Mouse (Mus musculus) erythroblast, embryonic 14.5 days (primary cell): ENCODE results near the gene Mbtd1. TPM values are rescaled to one million over a fixed set of nuclear protein-coding genes. Genes with fewer than 3 reads are reported as not detected.
"Not testable (repeated sequence)": the region's sequence is repeated elsewhere in the genome, so short reads cannot be mapped to it uniquely, and the experiment has no call there.

Experiments
- H3K27me3 ChIP-seq: 2 replicates; pipeline ENCODE4 v1.6.1; 2012; ENCODE audit warnings: inconsistent platforms; ENCODE audit not compliant: control insufficient read depth
- H3K36me3 ChIP-seq: 2 replicates; pipeline ENCODE4 v1.6.1; 2012; ENCODE audit warnings: mild to moderate bottlenecking, inconsistent platforms; ENCODE audit not compliant: control insufficient read depth
- H3K4me1 ChIP-seq: 2 replicates; pipeline ENCODE4 v1.6.1; 2012; ENCODE audit warnings: inconsistent platforms; ENCODE audit not compliant: control insufficient read depth
- H3K4me3 ChIP-seq: replicated peaks from 2 replicates; pipeline ENCODE3; 2012; ENCODE audit warnings: moderate library complexity, mild to moderate bottlenecking, inconsistent platforms
- H3K9me3 ChIP-seq: 2 replicates; pipeline ENCODE4 v1.6.1; 2012; ENCODE audit warnings: low read length, inconsistent platforms, mixed read lengths; ENCODE audit not compliant: control insufficient read depth
- GATA1 ChIP-seq: IDR thresholded peaks from 2 replicates; pipeline ENCODE4 v1.6.1; 2012; ENCODE audit warnings: low read length, inconsistent platforms, mixed read lengths
- TAL1 ChIP-seq: IDR thresholded peaks from 3 replicates; pipeline ENCODE4 v1.6.1; 2012; ENCODE audit warnings: low read length, inconsistent platforms, mixed read lengths
- polyA plus RNA-seq: library from polyadenylated mRNA; stranded (reverse); fragments of >175 nt; gene quantifications from 2 replicates; pipeline ENCODE4 v1.2.3, GENCODE M21; 2012

The Mbtd1 gene
- polyA plus RNA-seq, 1 experiment = 0.09 TPM

DNA sequence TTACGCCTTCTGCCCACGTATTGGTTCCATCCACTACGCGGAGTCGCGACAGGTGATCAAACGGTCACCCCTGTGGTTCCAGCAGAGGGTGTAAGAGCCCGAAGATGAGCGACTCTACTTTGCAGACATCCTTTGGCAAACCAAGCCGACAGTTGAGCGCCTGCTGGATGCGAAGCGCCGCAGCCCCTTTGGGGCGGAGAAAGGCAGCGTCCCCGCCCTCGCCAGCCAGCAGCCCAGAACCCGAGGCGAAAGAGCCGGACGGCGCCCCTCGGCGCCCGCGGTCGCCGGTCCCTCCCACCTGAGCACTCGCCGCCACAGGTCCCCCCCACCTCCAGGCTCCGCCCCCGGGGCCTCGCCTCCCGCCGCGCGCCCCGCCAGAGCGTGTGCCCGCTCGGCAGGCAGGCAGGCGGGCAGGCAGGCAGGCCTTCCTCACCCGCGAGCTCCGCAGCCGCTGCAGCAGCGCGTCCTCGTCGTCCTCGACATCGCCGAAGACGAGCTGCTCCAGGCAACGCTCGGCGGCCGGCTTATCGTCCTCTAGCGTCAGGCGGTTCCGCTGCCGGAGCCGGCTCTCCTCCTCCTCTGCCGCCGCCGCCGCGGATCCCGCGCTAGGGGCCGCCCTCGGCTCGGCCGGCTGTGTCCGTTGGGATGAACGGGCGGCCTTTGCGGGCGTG is 616 bp upstream of the Mbtd1 start:
- peak overlapping the region; percentile 95 for H3K4me3 ChIP-seq
- TF ChIP-seq GATA1 (no peak), TAL1 (no peak)
- H3K36me3 ChIP-seq = peaks cover 33% of the 10 kb centered on the region
- H3K27me3 ChIP-seq = no peaks in the 10 kb centered on the region
- H3K9me3 ChIP-seq = no peaks in the 10 kb centered on the region
- H3K4me1 ChIP-seq = peaks cover 40% of the 10 kb centered on the region

DNA sequence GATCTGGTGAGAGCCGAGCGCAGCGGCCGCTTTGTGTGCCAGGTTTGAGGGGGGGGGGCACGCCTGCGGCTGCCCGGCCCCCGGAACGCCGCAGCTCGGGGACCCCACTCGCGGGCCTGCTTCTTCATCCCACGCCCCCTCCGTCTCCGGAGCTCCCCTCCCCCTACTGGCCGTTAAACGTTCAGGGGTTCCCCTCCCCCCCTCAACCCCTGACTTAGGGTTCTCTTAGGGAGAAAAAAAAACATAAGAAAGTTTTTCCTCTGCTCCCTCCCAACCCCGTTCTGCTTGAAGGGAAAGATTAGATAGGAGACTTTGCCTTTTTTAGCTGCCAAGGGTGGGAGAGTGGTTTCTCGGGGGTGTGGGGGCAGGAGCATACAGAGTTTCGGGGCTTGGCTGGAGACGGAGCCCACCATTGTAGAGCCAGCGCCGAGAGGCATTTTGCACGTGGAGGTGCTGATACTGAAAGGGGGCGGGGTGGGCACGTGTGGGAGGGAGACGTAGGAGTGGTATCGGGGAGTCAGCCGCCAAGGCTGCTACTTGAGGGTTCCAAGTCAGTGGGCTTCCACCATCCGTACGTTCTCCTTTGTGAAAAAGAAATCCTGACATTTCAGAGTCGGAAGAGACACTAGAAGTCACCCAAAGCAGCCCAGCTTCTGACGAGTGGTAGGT is 893 bp downstream of the Mbtd1 start:
- TF ChIP-seq GATA1 (no peak), TAL1 (no peak)
- peaks cover 19% of the 10 kb centered on the region for H3K36me3 ChIP-seq
- H3K27me3 ChIP-seq = no peaks in the 10 kb centered on the region

DNA sequence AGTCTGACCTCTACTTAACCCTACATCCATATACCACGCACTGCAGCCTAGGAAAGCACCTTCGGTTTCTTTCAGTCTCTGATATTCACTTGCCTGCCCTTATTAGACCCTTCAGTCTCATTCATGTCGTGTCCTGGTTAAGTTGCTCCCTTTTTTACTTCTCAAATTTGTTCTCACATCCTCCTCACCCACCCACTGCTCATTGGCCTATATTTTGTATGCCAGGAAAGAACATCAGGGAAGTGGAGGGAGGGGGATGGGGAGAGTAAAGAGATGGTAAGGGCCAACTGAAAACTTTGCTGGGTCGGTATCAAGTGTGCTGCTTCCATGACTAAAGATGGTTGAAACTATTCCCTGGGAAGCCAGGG is 1.4 kb downstream of the Mbtd1 start:
- H3K27me3 ChIP-seq = no peaks in the 10 kb centered on the region
- TF ChIP-seq TAL1 (no peak), GATA1 (no peak)
- H3K36me3 ChIP-seq = peaks cover 20% of the 10 kb centered on the region
- H3K4me1 ChIP-seq = peaks cover 40% of the 10 kb centered on the region
- no peaks in the 10 kb centered on the region for H3K9me3 ChIP-seq
- peak overlapping the region; percentile 95 for H3K4me3 ChIP-seq

More for the DNA sequence above, 893 bp downstream of the Mbtd1 start:
- H3K4me3 ChIP-seq = peak overlapping the region; percentile 95
- no peaks in the 10 kb centered on the region for H3K9me3 ChIP-seq
- peaks cover 40% of the 10 kb centered on the region for H3K4me1 ChIP-seq

DNA sequence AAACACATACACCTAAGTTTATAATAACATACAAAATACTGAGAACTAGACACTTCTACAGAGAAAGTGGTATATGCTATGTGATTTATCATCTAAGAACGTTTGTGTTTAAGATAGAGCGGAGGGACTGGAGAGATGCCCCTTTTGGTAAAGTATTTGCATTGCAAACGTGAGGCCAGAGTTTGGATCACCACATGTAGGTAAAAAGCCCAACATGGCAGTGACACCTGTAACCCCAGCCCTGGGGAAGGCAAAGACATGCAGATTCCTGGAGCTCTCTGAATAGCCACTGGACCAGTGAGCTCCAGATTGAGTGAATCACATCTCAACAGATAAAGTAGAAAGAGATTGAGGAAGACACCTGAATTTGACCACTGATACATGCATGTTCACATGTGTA is 12.1 kb downstream of the Mbtd1 start:
- no peaks in the 10 kb centered on the region for H3K27me3 ChIP-seq
- no peaks in the 10 kb centered on the region for H3K4me1 ChIP-seq
- H3K36me3 ChIP-seq = peaks cover 10% of the 10 kb centered on the region
- H3K4me3 ChIP-seq = no peak overlapping the region
- TF ChIP-seq GATA1 (no peak), TAL1 (no peak)
- H3K9me3 ChIP-seq = no peaks in the 10 kb centered on the region

DNA sequence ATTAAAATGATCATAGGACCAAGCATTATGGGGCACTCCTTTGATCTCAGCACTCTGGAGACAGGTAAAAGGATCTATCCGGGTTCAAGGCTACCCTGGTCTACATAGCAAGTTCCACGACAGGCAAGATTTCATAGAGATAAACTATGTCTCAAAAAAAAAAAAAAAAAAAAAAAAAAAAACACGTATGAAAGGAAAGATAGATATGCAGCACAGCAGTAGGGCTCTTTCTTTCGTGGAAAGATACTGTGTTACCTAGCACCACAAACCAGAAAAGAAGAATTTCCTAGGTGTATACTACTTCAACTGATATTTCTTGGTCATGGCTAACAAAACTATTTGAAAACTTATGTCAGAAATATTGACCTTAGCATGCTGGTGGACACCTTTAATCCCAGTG is 21.2 kb downstream of the Mbtd1 start:
- Histone ChIP-seq H3K9me3 (no peaks in the 10 kb centered on the region), H3K4me3 (no peak overlapping the region), H3K27me3 (no peaks in the 10 kb centered on the region), H3K4me1 (no peaks in the 10 kb centered on the region), H3K36me3 (peaks cover 61% of the 10 kb centered on the region)
- TF ChIP-seq GATA1 = no peak
- TF ChIP-seq TAL1 = no peak

DNA sequence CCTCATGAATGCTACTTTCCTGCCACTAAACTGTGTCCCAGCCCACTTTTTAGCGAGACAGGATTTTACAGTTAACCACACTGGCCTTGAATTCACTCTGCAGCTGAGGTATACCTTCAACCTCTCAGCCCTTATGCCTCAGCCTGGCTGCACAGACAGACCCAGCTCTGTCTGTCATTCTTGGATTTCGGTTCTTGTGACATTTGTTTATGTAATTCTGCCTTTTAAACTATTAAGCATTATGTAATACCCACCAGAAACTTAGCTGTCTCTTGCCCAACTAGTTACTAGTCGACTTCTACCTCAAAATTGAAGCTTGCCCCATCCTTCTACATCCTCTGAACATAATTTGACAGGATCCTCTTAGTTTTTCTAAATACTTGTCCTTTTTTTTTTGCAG is 22.2 kb downstream of the Mbtd1 start:
- Histone ChIP-seq H3K4me1 (no peaks in the 10 kb centered on the region), H3K27me3 (no peaks in the 10 kb centered on the region), H3K9me3 (no peaks in the 10 kb centered on the region), H3K4me3 (no peak overlapping the region), H3K36me3 (peaks cover 66% of the 10 kb centered on the region)
- TF ChIP-seq TAL1 = no peak
- no peak for TF ChIP-seq GATA1

DNA sequence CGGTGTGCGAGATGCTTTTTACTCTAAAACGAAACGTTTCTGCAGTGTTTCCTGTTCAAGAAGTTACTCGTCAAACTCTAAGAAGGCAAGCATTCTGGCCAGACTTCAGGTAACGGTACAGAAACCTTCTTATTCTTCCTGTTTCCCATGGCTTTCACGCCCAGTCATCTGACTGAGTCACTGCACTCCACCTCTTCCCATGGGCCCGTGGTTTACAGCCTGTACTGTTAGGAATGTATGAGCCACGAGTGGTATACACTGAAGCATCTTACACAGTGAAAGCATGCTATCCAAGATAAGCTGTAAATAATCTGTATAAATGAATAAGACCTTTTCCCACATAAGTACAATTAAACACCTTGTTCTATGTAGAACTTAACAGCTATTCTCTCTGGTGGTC is 23.2 kb downstream of the Mbtd1 start:
- no peaks in the 10 kb centered on the region for H3K4me1 ChIP-seq
- no peaks in the 10 kb centered on the region for H3K9me3 ChIP-seq
- TF ChIP-seq TAL1 (no peak), GATA1 (no peak)
- peaks cover 68% of the 10 kb centered on the region for H3K36me3 ChIP-seq
- no peak overlapping the region for H3K4me3 ChIP-seq
- no peaks in the 10 kb centered on the region for H3K27me3 ChIP-seq

DNA sequence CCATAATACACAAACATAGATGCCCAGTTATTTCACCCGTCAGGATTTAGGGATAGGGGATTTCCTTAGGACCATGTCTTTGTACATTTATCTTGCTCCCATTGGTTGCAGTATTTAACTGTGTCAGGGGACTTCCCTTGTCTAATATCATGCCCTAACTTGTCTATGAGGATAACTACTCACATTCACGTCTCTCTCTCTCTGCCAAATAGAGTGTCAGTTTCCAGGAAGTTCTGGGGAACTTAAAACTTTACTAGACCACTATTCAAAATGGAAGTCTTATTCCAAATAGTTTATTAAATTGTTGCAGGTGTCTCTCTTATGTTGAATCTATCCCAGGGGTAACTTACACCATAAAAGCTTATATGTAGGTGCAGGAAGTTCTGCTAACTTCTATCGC is 26.0 kb downstream of the Mbtd1 start:
- H3K4me3 ChIP-seq = no peak overlapping the region
- no peaks in the 10 kb centered on the region for H3K9me3 ChIP-seq
- peaks cover 70% of the 10 kb centered on the region for H3K36me3 ChIP-seq
- H3K27me3 ChIP-seq = no peaks in the 10 kb centered on the region
- no peak for TF ChIP-seq GATA1
- no peak for TF ChIP-seq TAL1
- peaks cover 6% of the 10 kb centered on the region for H3K4me1 ChIP-seq

DNA sequence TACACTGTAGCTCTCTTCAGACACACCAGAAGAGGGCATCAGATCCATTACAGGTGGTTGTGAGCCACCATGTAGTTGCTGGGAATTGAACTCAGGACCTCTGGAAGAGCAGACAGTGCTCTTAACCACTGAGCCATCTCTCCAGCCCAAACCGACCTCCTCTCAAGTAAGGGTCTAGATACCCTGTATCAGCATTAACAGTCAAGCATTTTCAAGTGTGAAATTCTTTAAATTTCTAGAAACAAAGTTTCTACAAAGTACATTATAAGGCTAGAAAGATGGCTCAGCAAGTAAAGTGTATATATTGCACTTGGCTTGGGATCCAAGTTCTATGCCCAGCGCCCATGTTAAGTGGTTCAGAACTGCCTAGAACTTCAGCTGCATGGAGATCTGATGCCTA is 29.4 kb downstream of the Mbtd1 start:
- not testable (repeated sequence) for H3K9me3 ChIP-seq, H3K27me3 ChIP-seq, H3K4me3 ChIP-seq, H3K4me1 ChIP-seq
- H3K36me3 ChIP-seq = peaks cover 67% of the 10 kb centered on the region
